Mouse (Mus musculus) T-helper 1 cell (primary cell): ENCODE results near the gene Eno1.

Experiments used
- in situ Hi-C: fragments of 300-600 bp; cut with MboI, MseI; formaldehyde crosslinking; loops from one replicate; pipeline ENCODE4 v1.15.1; 2025; ENCODE audit warnings: high pct_unique_total_duplicates

Eno1 gene

GRCm38 (mm10) chr4:150226818-150227688 lies 9.5 kb upstream of the Eno1 start:
- in situ Hi-C loops, result no loop called here

GRCm38 (mm10) chr4:150228581-150229348 lies 7.8 kb upstream of the Eno1 start:
- in situ Hi-C loops, result no loop called here

GRCm38 (mm10) chr4:150229747-150230390 lies 6.7 kb upstream of the Eno1 start:
- in situ Hi-C loops, result no loop called here

- in situ Hi-C loops, result no loop called here
Measured at GRCm38 (mm10) chr4:150230460-150231407, 5.8 kb upstream of the Eno1 start.

- in situ Hi-C loops, result no loop called here
Measured at GRCm38 (mm10) chr4:150231871-150232270, 4.7 kb upstream of the Eno1 start.

GRCm38 (mm10) chr4:150234599-150235327 lies 1.8 kb upstream of the Eno1 start:
- in situ Hi-C loops, result no loop called here

- in situ Hi-C loops, result no loop called here
Measured at GRCm38 (mm10) chr4:150235585-150235984, 936 bp upstream of the Eno1 start.

GRCm38 (mm10) chr4:150236031-150236430 lies 490 bp upstream of the Eno1 start:
- in situ Hi-C loops, result no loop called here

GRCm38 (mm10) chr4:150237636-150238361 lies 1.3 kb downstream of the Eno1 start:
- in situ Hi-C loops, result no loop called here

GRCm38 (mm10) chr4:150238433-150239086 lies 2.0 kb downstream of the Eno1 start:
- in situ Hi-C loops, result no loop called here

- in situ Hi-C loops, result no loop called here
Measured at GRCm38 (mm10) chr4:150239087-150239480, 2.6 kb downstream of the Eno1 start.

GRCm38 (mm10) chr4:150239503-150239902 lies 3.0 kb downstream of the Eno1 start:
- in situ Hi-C loops, result no loop called here

GRCm38 (mm10) chr4:150239951-150240368 lies 3.4 kb downstream of the Eno1 start:
- in situ Hi-C loops, result no loop called here

- in situ Hi-C loops, result no loop called here
Measured at GRCm38 (mm10) chr4:150240381-150240886, 3.9 kb downstream of the Eno1 start.

- in situ Hi-C loops, result no loop called here
Measured at GRCm38 (mm10) chr4:150241708-150242107, 5.2 kb downstream of the Eno1 start.

GRCm38 (mm10) chr4:150242745-150243144 lies 6.2 kb downstream of the Eno1 start:
- in situ Hi-C loops, result no loop called here

- in situ Hi-C loops, result no loop called here
Measured at GRCm38 (mm10) chr4:150245876-150246275, 9.4 kb downstream of the Eno1 start.

GRCm38 (mm10) chr4:150248009-150248408 lies 11.5 kb downstream of the Eno1 start:
- in situ Hi-C loops, result no loop called here

- in situ Hi-C loops, result no loop called here
Measured at GRCm38 (mm10) chr4:150248917-150249316, 12.4 kb downstream of the Eno1 start.
